Mouse (Mus musculus) ES-E14 (cell line): ENCODE results near the gene AI467606. TPM values are rescaled to one million over a fixed set of nuclear protein-coding genes. Genes with fewer than 3 reads are reported as not detected.

Source experiments
- DNase-seq: peaks from one replicate; pipeline ENCODE4 v3.0.0-alpha.2; 2013; ENCODE audit warnings: low read depth, low spot score
- H3K27ac ChIP-seq: 2 replicates; pipeline ENCODE4 v1.5.1; 2012; ENCODE audit warnings: low read depth, mild to moderate bottlenecking, low read length, moderate library complexity, mixed read lengths; ENCODE audit not compliant: poor library complexity, insufficient read depth, severe bottlenecking
- H3K36me3 ChIP-seq: 2 replicates; pipeline ENCODE4 v1.6.1; 2012; ENCODE audit warnings: mild to moderate bottlenecking, low read length, moderate library complexity, mixed read lengths; ENCODE audit not compliant: control insufficient read depth, poor library complexity, insufficient read depth, severe bottlenecking
- H3K4me1 ChIP-seq, 2 experiments: fragments of 150-350 bp in 1 of 2; sonication (generic) in 1 of 2; 2 replicates each; pipeline ENCODE4 v1.6.1; 2012; ENCODE audit warnings: low read length in 2 of 2, mild to moderate bottlenecking in 1 of 2, mixed read lengths in 1 of 2; ENCODE audit not compliant: control insufficient read depth in 2 of 2, insufficient read depth in 2 of 2, poor library complexity in 1 of 2
- H3K4me3 ChIP-seq, 2 experiments: fragments of 150-350 bp in 1 of 2; sonication (generic) in 1 of 2; 2 replicates each; pipeline ENCODE4 v1.5.1; 2012; ENCODE audit warnings: low read length in 2 of 2, low read depth in 1 of 2, mild to moderate bottlenecking in 1 of 2, mixed read lengths in 1 of 2; ENCODE audit not compliant: insufficient read depth in 1 of 2, poor library complexity in 1 of 2, severe bottlenecking in 1 of 2
- H3K9ac ChIP-seq: 2 replicates; pipeline ENCODE4 v1.6.1; 2012; ENCODE audit warnings: low read depth, mild to moderate bottlenecking, low read length, mixed read lengths; ENCODE audit not compliant: poor library complexity, insufficient read depth, severe bottlenecking
- H3K9me3 ChIP-seq: fragments of 150-350 bp; sonication (generic); 2 replicates; pipeline ENCODE4 v1.6.1; 2012; ENCODE audit warnings: low read depth, mild to moderate bottlenecking, low read length; ENCODE audit not compliant: control insufficient read depth, insufficient read depth
- CHD2 ChIP-seq: IDR thresholded peaks from 2 replicates; pipeline ENCODE4 v1.6.1; 2014; ENCODE audit warnings: mild to moderate bottlenecking, low read depth, low read length, inconsistent platforms
- HCFC1 ChIP-seq: IDR thresholded peaks from 2 replicates; pipeline ENCODE4 v1.6.1; 2012; ENCODE audit warnings: low read length, inconsistent platforms, borderline replicate concordance; ENCODE audit not compliant: insufficient read depth
- MAFK ChIP-seq: IDR thresholded peaks from 2 replicates; pipeline ENCODE4 v1.6.1; 2014; ENCODE audit warnings: mild to moderate bottlenecking, low read depth, low read length, inconsistent platforms; ENCODE audit not compliant: insufficient read depth
- ZC3H11A ChIP-seq: IDR thresholded peaks from 2 replicates; pipeline ENCODE4 v1.6.1; 2012; ENCODE audit warnings: low read depth, mild to moderate bottlenecking, inconsistent platforms, low read length, borderline replicate concordance
- ZNF384 ChIP-seq: IDR thresholded peaks from 2 replicates; pipeline ENCODE4 v1.6.1; 2012; ENCODE audit warnings: low read depth, low read length, inconsistent platforms
- in situ Hi-C, 2 experiments: fragments of 600-800 bp; cut with MboI; formaldehyde crosslinking; loops; one replicate each; pipeline ENCODE4 v1.15.1; 2025; ENCODE audit warnings: low sequenced_read_pairs in 2 of 2, inconsistent platforms in 1 of 2; ENCODE audit not compliant: unreplicated experiment in 2 of 2
- total RNA-seq: library from RNA; depleted of rRNA; stranded (reverse); fragments of 300-350 nt; gene quantifications from 2 replicates; pipeline ENCODE4 v1.2.3, GENCODE M21; 2012

AI467606 gene
- total RNA-seq, 1 experiment = 13.5 TPM

GRCm38 (mm10) chr7:127105551-127105950 is 14.4 kb downstream of the AI467606 start:
- in situ Hi-C loops = loop anchor here in 1 of 2 experiments (10.0 kb wide), 1 partner anchor 271 kb away; the partner anchor contains the start of gene 4930451I11Rik
- H3K27ac ChIP-seq = no peak overlapping the region
- peaks cover 3 to 14% of the 10 kb centered on the region in 2 experiments; a peak in 2 of 4 replicates for H3K4me1 ChIP-seq
- no peak overlapping the region for H3K9ac ChIP-seq
- TF ChIP-seq MAFK = no peak
- no peak for TF ChIP-seq ZNF384
- no peak for TF ChIP-seq CHD2
- TF ChIP-seq ZC3H11A = no peak
- TF ChIP-seq HCFC1 = no peak
- H3K4me3 ChIP-seq = no peak overlapping the region
- H3K36me3 ChIP-seq = no peaks in the 10 kb centered on the region
- DNase-seq = no peak
- H3K9me3 ChIP-seq = no peaks in the 10 kb centered on the region

- no peak overlapping the region for H3K9ac ChIP-seq
- H3K4me1 ChIP-seq = peaks cover 4 to 22% of the 10 kb centered on the region in 2 experiments; a peak in 3 of 4 replicates
- no peak overlapping the region for H3K4me3 ChIP-seq
- H3K9me3 ChIP-seq = no peaks in the 10 kb centered on the region
- H3K36me3 ChIP-seq = no peaks in the 10 kb centered on the region
- no peak overlapping the region for H3K27ac ChIP-seq
- in situ Hi-C loops = no loop called here
- TF ChIP-seq ZNF384 (no peak), ZC3H11A (peak; percentile 64; the same call in 1 of the 2 replicates)
- DNase-seq = no peak
Measured at GRCm38 (mm10) chr7:127110239-127111007, 19.3 kb downstream of the AI467606 start.

GRCm38 (mm10) chr7:127111461-127111860 is 20.3 kb downstream of the AI467606 start:
- Histone ChIP-seq H3K4me1 (peaks cover 4 to 22% of the 10 kb centered on the region in 2 experiments; a peak in 3 of 4 replicates), H3K9ac (no peak overlapping the region), H3K36me3 (no peaks in the 10 kb centered on the region), H3K27ac (no peak overlapping the region), H3K9me3 (no peaks in the 10 kb centered on the region), H3K4me3 (no peak overlapping the region)
- no peak for TF ChIP-seq ZC3H11A
- no peak for TF ChIP-seq HCFC1
- no peak for TF ChIP-seq ZNF384
- no peak for TF ChIP-seq CHD2
- no peak for TF ChIP-seq MAFK
- in situ Hi-C loops = no loop called here
- DNase-seq = peak; percentile 88

GRCm38 (mm10) chr7:127112251-127112841 is 21.2 kb downstream of the AI467606 start:
- Histone ChIP-seq H3K27ac (no peak overlapping the region), H3K4me1 (peaks cover 4 to 24% of the 10 kb centered on the region in 2 experiments; a peak in 3 of 4 replicates), H3K9me3 (no peaks in the 10 kb centered on the region), H3K36me3 (no peaks in the 10 kb centered on the region), H3K9ac (peak overlapping the region; percentile 46; the same call in 1 of the 2 replicates), H3K4me3 (no peak overlapping the region)
- in situ Hi-C loops = no loop called here
- no peak for DNase-seq
- no peak for TF ChIP-seq ZNF384
- no peak for TF ChIP-seq MAFK
- no peak for TF ChIP-seq HCFC1
- no peak for TF ChIP-seq CHD2
- TF ChIP-seq ZC3H11A = no peak
